Mouse (Mus musculus) mouse embryonic stem cell (cell line): ENCODE data around the gene Cadm1.

Experiments used
- in situ Hi-C, 2 experiments: fragments of 300-500 bp; cut with MboI; formaldehyde crosslinking; loops; 1 replicate in 1 of 2; 3 replicates in 1 of 2; pipeline ENCODE4 v1.14.3; 2019 to 2020; ENCODE audit warnings: low sequenced_read_pairs in 2 of 2, low pct_unique_long_range_greater_than_20kb in 1 of 2, mixed read lengths in 1 of 2; ENCODE audit not compliant: unreplicated experiment in 1 of 2

The Cadm1 gene

GRCm38 (mm10) chr9:47707326-47707725 is 177.4 kb downstream of the Cadm1 start:
- in situ Hi-C loops, result loop anchor here in 1 of 2 experiments (25.0 kb wide), 1 partner anchor 420 kb away; no protein-coding TSS in a partner anchor

GRCm38 (mm10) chr9:47708299-47708698 is 178.3 kb downstream of the Cadm1 start:
- in situ Hi-C loops, result loop anchor here in 1 of 2 experiments (25.0 kb wide), 1 partner anchor 421 kb away; no protein-coding TSS in a partner anchor

- in situ Hi-C loops, result loop anchor here in 1 of 2 experiments (25.0 kb wide), 1 partner anchor 424 kb away; no protein-coding TSS in a partner anchor
Observed at GRCm38 (mm10) chr9:47710946-47711345, 181.0 kb downstream of the Cadm1 start.

GRCm38 (mm10) chr9:47714541-47714940 is 184.6 kb downstream of the Cadm1 start:
- in situ Hi-C loops, result loop anchor here in 1 of 2 experiments (25.0 kb wide), 1 partner anchor 427 kb away; no protein-coding TSS in a partner anchor

GRCm38 (mm10) chr9:47715415-47715814 is 185.4 kb downstream of the Cadm1 start:
- in situ Hi-C loops, result loop anchor here in 1 of 2 experiments (25.0 kb wide), 1 partner anchor 428 kb away; no protein-coding TSS in a partner anchor

GRCm38 (mm10) chr9:47716883-47717282 is 186.9 kb downstream of the Cadm1 start:
- in situ Hi-C loops, result loop anchor here in 1 of 2 experiments (25.0 kb wide), 1 partner anchor 430 kb away; no protein-coding TSS in a partner anchor

GRCm38 (mm10) chr9:47727611-47728010 is 197.6 kb downstream of the Cadm1 start:
- in situ Hi-C loops, result no loop called here

GRCm38 (mm10) chr9:47728852-47729251 is 198.9 kb downstream of the Cadm1 start:
- in situ Hi-C loops, result no loop called here

- in situ Hi-C loops, result no loop called here
Observed at GRCm38 (mm10) chr9:47730247-47730646, 200.3 kb downstream of the Cadm1 start.

- in situ Hi-C loops, result no loop called here
Observed at GRCm38 (mm10) chr9:47733780-47734451, 203.9 kb downstream of the Cadm1 start.

GRCm38 (mm10) chr9:47734905-47735304 is 204.9 kb downstream of the Cadm1 start:
- in situ Hi-C loops, result no loop called here

GRCm38 (mm10) chr9:47738799-47739198 is 208.8 kb downstream of the Cadm1 start:
- in situ Hi-C loops, result no loop called here

- in situ Hi-C loops, result no loop called here
Observed at GRCm38 (mm10) chr9:47739276-47739675, 209.3 kb downstream of the Cadm1 start.

GRCm38 (mm10) chr9:47741751-47742150 is 211.8 kb downstream of the Cadm1 start:
- in situ Hi-C loops, result no loop called here

GRCm38 (mm10) chr9:47744916-47745315 is 214.9 kb downstream of the Cadm1 start:
- in situ Hi-C loops, result no loop called here

- in situ Hi-C loops, result no loop called here
Observed at GRCm38 (mm10) chr9:47745716-47746115, 215.7 kb downstream of the Cadm1 start.

- in situ Hi-C loops, result no loop called here
Observed at GRCm38 (mm10) chr9:47749160-47749559, 219.2 kb downstream of the Cadm1 start.

GRCm38 (mm10) chr9:47752516-47752915 is 222.5 kb downstream of the Cadm1 start:
- in situ Hi-C loops, result no loop called here

- in situ Hi-C loops, result no loop called here
Observed at GRCm38 (mm10) chr9:47753127-47753526, 223.2 kb downstream of the Cadm1 start.

- in situ Hi-C loops, result no loop called here
Observed at GRCm38 (mm10) chr9:47755119-47755518, 225.1 kb downstream of the Cadm1 start.
